Mouse (Mus musculus) forebrain, embryonic 13.5 days (tissue): Measurements from ENCODE around the gene Rbm33. TPM values are rescaled to one million over a fixed set of nuclear protein-coding genes. Genes with fewer than 3 reads are reported as not detected.

Experiments used
- ATAC-seq: fragments of 200-750 bp; cut with Nextera tagmentation; 2 replicates; pipeline ENCODE4 v1.8.0; 2017
- H3K27ac ChIP-seq: fragments of 300-500 bp; sonication (generic); 2 replicates; pipeline ENCODE4 v1.5.1; 2015; ENCODE audit warnings: inconsistent platforms, mild to moderate bottlenecking, moderate library complexity
- H3K27me3 ChIP-seq: fragments of 300-500 bp; sonication (generic); 2 replicates; pipeline ENCODE4 v1.6.1; 2015; ENCODE audit warnings: mild to moderate bottlenecking, inconsistent platforms
- H3K36me3 ChIP-seq: fragments of 300-500 bp; sonication (generic); 2 replicates; pipeline ENCODE4 v1.6.1; 2015; ENCODE audit warnings: mild to moderate bottlenecking, inconsistent platforms; ENCODE audit not compliant: poor library complexity, severe bottlenecking
- H3K4me1 ChIP-seq: fragments of 300-500 bp; sonication (generic); 2 replicates; pipeline ENCODE4 v1.6.1; 2015; ENCODE audit warnings: inconsistent platforms
- H3K4me2 ChIP-seq: fragments of 300-500 bp; sonication (generic); 2 replicates; pipeline ENCODE4 v1.6.1; 2015; ENCODE audit warnings: inconsistent platforms, mild to moderate bottlenecking, moderate library complexity
- H3K4me3 ChIP-seq: fragments of 300-500 bp; sonication (generic); 2 replicates; pipeline ENCODE4 v1.5.1; 2015; ENCODE audit warnings: mild to moderate bottlenecking, inconsistent platforms
- H3K9ac ChIP-seq: fragments of 300-500 bp; sonication (generic); 2 replicates; pipeline ENCODE4 v1.6.1; 2015; ENCODE audit warnings: mild to moderate bottlenecking, inconsistent platforms
- H3K9me3 ChIP-seq: fragments of 300-500 bp; sonication (generic); replicated peaks from 2 replicates; pipeline ENCODE4 v1.6.1; 2016; ENCODE audit warnings: inconsistent platforms
- WGBS: fragments of 180-500 bp; shearing (Covaris S2); methylation state at CpG from one replicate; pipeline ENCODE4 v1.1.7; 2015; 5-methylcytosine and 5-hydroxymethylcytosine counted together
- polyA plus RNA-seq: library from polyadenylated mRNA; unstranded; fragments of >200 nt; fragmentation: Nextera tagmentation; extraction: Ambion mirVana; gene quantifications from 2 replicates; pipeline ENCODE4 v1.2.1, GENCODE M21; 2015

Rbm33 gene
- polyA plus RNA-seq, 1 experiment from 2014 or later = 21.1 TPM

DNA sequence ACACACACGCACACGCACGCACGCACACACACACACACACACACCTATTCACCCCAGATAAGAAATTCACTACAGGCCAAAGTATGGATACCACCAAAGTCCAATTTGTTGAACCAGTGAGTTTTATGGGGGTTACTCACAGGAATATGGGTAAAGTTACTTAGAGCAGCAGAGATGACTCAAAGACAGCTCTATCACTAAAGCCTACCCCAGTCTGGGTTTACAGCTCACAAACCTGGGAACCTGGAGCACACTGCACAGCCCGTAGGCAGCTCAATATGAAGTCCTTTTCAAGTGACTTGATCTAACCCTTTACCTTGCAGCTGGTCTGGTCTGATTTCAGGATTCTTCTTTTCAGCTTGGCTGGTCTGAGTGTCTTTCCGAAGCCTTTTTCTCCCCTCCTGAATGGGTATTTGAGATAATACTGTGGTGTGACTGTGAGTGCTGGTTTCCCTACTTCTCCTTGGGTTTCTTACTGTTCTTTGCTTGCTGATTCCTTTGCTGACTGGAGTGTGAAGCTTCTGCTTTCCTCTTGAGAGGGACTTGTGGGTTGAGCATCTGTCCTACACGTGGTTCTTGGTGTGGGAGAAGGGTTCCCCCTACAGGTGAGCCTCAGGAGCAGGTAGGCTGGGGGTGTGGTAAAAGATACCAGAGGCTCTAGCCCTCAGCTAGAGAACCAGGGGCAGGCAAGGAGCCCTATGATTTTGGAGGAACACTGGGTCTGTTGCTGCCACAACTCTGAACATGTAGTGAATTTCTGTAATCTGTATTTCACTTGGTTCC lies 12.3 kb downstream of the Rbm33 start:
- no peaks in the 10 kb centered on the region for H3K9me3 ChIP-seq
- 72% methylated on average over 7 of the region's 7 CpGs for WGBS

DNA sequence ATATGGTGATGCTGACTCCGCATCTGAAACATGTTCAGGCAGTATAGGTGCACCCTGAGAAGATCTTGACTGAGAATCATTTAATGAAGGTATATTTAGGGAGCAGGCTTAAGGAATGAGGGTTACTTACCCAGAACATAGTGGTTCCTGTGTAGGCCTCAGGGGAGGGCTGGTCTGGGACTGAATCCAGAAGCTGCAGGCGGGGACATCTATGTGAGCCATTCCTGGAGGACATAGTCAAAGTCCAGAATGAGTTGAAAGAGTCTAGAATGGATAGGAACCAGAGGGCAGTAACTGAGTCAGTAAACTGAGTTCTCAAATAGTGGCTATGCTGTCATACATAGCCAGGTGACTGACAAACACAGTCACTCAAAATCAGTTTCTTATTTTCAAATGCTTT lies 16.8 kb downstream of the Rbm33 start:
- 85% methylated on average over 2 of the region's 2 CpGs for WGBS
- Histone ChIP-seq H3K27me3 (no peaks in the 10 kb centered on the region), H3K9ac (no peak overlapping the region), H3K36me3 (peaks cover 61% of the 10 kb centered on the region), H3K4me3 (no peak overlapping the region), H3K4me2 (no peak overlapping the region), H3K4me1 (no peaks in the 10 kb centered on the region), H3K9me3 (no peaks in the 10 kb centered on the region), H3K27ac (no peak overlapping the region)
- no peak for ATAC-seq

More for the DNA sequence above, 12.3 kb downstream of the Rbm33 start:
- Histone ChIP-seq H3K4me2 (no peak overlapping the region), H3K27me3 (no peaks in the 10 kb centered on the region), H3K36me3 (peaks cover 26% of the 10 kb centered on the region; the same call in 1 of the 2 replicates), H3K9ac (no peak overlapping the region), H3K4me1 (peaks cover 25% of the 10 kb centered on the region; the same call in 1 of the 2 replicates), H3K27ac (no peak overlapping the region), H3K4me3 (no peak overlapping the region)
- ATAC-seq = no peak

DNA sequence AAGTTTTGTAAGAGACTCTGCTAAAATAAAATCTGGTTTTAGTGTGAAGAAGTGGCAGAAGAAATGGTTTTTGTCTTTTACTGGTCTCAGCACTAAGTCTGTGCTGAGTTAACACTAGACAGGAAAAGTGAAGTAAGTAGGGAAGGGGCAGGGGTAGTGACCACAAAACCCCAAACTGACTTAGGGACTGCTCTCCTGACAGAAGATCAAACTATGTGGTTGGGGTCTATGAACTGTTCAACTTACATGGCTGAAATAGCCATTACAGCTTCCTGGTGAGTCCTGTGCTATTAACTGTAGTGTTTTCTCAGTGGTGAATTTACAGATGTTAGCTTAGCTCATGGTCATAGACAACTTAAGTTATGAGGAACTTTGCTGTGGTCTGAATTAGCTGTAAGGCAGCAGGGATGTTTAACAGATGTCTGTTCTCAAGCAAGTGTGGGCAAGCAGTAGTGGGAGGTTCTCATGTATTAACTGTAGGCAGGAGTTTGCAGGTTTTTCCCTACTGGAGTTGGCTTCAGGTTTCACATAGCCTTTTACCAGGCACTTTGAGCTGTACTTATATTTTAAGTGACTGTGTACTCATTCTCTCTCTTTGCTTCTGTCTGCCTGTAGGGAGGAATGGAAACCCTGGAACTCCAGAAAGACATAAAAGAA lies 35.1 kb downstream of the Rbm33 start:
- no peaks in the 10 kb centered on the region for H3K4me1 ChIP-seq
- peaks cover 54% of the 10 kb centered on the region for H3K36me3 ChIP-seq

DNA sequence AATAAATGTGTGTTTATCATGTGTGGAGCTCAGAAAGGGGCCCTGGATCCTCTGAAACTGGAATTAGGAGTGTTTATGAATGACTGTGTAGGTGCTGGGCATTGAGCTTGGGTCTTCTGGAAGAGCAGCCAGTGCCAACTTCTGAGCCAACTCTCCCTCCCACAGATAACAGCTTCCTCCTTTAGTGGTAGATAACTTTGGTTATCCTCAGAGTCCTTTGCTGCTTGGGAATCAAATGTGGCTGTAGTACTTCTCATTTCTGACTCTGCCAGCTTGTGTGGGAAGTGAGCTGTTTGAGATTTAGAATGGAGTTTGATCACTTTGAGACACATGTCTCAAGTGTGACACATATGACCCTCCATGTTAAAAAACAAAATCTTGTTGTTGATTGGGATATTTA lies 38.7 kb downstream of the Rbm33 start:
- no peak overlapping the region for H3K9ac ChIP-seq
- no peak overlapping the region for H3K4me3 ChIP-seq
- no peaks in the 10 kb centered on the region for H3K27me3 ChIP-seq
- no peak for ATAC-seq
- H3K9me3 ChIP-seq = no peaks in the 10 kb centered on the region
- H3K4me2 ChIP-seq = no peak overlapping the region
- no peak overlapping the region for H3K27ac ChIP-seq
- peaks cover 62% of the 10 kb centered on the region for H3K36me3 ChIP-seq
- peaks cover 4% of the 10 kb centered on the region for H3K4me1 ChIP-seq

More for the DNA sequence above, 35.1 kb downstream of the Rbm33 start:
- H3K9me3 ChIP-seq = no peaks in the 10 kb centered on the region
- H3K9ac ChIP-seq = no peak overlapping the region
- H3K27ac ChIP-seq = no peak overlapping the region
- no peaks in the 10 kb centered on the region for H3K27me3 ChIP-seq
- H3K4me2 ChIP-seq = no peak overlapping the region
- H3K4me3 ChIP-seq = no peak overlapping the region
- ATAC-seq = no peak

DNA sequence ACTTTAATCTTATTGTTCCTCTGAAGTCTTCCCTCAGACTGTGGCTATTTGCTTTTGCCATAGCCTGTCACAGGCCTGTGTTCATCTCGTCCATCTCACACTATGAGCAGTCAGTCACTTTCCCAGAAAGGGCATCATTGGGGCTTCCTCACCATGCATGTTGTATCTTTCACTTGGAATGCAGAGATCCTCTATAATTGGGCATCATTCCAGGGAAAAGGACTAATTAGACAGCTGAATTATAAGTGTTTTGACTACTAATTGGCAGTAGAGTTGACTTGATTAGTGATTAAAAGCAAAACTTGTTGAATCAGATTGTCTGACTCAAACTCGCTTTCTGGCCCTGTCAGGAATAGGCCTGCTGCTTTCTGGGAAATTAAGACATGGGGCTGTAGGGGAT lies 43.8 kb downstream of the Rbm33 start:
- Histone ChIP-seq H3K27ac (no peak overlapping the region), H3K4me1 (peaks cover 11% of the 10 kb centered on the region), H3K27me3 (no peaks in the 10 kb centered on the region), H3K36me3 (peaks cover 75% of the 10 kb centered on the region), H3K4me3 (no peak overlapping the region), H3K9ac (no peak overlapping the region), H3K9me3 (no peaks in the 10 kb centered on the region), H3K4me2 (no peak overlapping the region)
- 43% methylated on average over 2 of the region's 2 CpGs for WGBS
- peak; percentile 41; the same call in 1 of the 2 replicates for ATAC-seq

DNA sequence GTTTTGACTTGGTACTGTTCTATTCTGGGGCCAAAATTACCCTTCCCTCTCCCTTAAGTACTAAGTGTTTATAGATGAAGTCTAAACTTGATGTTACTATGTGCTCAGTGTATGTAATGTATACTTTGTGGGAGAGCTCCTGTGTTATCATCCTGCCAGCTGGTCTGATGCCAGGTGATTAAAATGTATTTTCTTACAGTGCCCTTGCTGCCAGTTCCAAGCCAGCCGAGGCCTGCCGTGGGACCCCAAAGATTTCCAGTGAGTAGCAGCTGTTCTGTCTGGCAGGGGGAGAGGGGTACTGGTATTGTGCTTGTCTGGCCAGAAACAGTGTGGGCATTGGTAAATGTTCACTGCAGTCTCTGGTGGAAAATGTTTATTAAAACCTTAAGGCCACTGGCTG lies 51.1 kb downstream of the Rbm33 start:
- Histone ChIP-seq H3K4me3 (no peak overlapping the region), H3K9me3 (no peaks in the 10 kb centered on the region), H3K27me3 (no peaks in the 10 kb centered on the region), H3K4me2 (no peak overlapping the region), H3K36me3 (peaks cover 52% of the 10 kb centered on the region), H3K9ac (no peak overlapping the region), H3K27ac (peak overlapping the region; percentile 66; the same call in 1 of the 2 replicates), H3K4me1 (peaks cover 14% of the 10 kb centered on the region)
- peak; percentile 94 for ATAC-seq
- WGBS = 39% methylated on average over 2 of the region's 2 CpGs

DNA sequence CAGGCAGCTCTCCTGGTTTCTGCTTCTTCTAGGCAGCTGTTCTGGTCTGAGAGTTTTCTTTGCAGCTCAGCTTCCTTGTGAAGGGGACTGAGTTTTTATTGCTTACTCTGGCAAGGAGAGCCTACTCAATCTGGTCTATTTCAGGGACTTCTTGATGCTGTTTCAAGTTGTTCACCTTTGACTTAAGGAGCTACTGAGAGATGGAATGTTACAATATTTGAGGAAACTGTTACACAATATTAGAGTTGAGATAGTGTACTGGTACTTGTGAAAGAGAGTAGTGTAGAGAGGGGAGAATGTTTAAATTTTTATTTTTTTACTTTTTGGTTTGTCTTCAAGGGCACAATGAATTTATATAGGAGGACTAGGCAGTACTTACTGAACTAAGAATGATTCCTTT lies 53.9 kb downstream of the Rbm33 start:
- Histone ChIP-seq H3K9ac (no peak overlapping the region), H3K36me3 (peaks cover 25% of the 10 kb centered on the region), H3K27ac (no peak overlapping the region), H3K4me2 (no peak overlapping the region), H3K4me3 (no peak overlapping the region), H3K4me1 (peaks cover 34% of the 10 kb centered on the region), H3K27me3 (no peaks in the 10 kb centered on the region), H3K9me3 (no peaks in the 10 kb centered on the region)
- ATAC-seq = no peak

DNA sequence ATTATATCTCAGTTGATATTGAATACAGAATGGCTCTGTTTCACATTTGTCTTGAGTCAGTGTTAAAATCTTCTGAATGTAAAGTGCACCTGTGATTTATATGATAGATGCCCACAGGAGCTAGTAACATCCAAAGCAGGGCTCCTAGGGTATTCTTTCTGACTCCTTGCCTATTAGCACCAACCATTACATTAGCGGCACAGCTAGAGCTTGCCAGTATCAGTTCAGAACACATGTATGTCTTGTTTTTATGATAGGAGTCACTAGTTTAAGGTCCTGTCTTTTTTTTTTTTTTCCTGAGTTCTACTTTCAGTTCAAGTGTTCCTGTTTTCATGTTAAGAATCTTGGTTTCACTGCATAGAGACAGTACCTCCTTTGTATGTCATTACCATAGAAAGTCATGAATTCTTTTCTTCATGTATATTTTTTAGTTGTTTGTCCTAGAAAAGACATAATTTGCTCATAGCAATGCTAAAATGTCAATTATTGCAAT lies 55.3 kb downstream of the Rbm33 start:
- Histone ChIP-seq H3K9me3 (no peaks in the 10 kb centered on the region), H3K36me3 (peaks cover 22% of the 10 kb centered on the region), H3K9ac (no peak overlapping the region), H3K4me2 (no peak overlapping the region), H3K4me3 (no peak overlapping the region), H3K27ac (no peak overlapping the region), H3K27me3 (no peaks in the 10 kb centered on the region), H3K4me1 (peaks cover 32% of the 10 kb centered on the region)
- ATAC-seq = no peak
- WGBS = 94% methylated on average over 1 of the region's 1 CpGs

DNA sequence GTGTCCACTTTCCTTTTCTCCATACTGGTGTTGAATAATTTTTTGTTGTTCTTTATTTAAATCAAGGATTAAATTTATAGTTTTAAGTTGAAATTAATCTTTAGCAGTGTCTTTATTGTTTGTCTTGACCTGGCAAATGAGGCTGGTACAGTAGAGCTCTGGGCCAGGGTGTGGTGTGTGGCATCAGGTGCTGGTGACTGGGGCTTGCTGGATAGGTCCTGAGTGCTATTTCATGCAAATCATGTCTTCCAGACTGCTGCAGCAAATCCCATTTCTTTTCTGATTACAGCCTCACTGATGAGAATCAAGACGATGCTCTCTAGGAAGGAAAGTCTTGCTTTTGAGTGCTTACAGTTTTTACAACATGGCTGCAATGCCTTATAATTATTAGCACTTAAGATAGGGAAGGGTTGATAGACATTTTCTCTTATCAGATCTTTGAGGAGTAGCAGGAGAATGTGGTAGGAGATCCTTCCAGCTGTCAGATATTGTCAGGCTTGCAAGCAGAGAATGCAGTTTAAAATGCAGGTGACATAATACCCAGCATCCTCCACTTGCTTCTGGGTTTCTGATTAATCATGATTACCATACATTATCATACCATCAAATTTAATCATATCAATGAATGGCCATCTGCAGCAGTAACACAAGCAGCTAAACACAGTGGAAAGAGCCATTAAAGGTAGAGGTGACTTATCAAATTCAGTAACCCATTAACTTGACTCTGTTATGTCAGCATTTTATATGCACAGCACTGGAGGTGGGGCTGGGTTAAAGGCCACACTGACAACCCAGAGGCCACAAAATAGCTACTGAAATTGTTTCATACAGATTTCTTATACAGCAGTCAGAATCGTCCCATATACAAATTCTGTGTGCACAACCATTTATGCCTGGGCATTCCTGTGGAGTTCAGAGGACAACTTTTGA lies 56.8 kb downstream of the Rbm33 start:
- WGBS = 76% methylated on average over 2 of the region's 2 CpGs
- peaks cover 20% of the 10 kb centered on the region for H3K4me1 ChIP-seq
- H3K4me2 ChIP-seq = no peak overlapping the region
- no peak overlapping the region for H3K9ac ChIP-seq
- no peaks in the 10 kb centered on the region for H3K27me3 ChIP-seq
- H3K4me3 ChIP-seq = no peak overlapping the region
- peak; percentile 27; the same call in 1 of the 2 replicates for ATAC-seq
- H3K9me3 ChIP-seq = no peaks in the 10 kb centered on the region
- no peak overlapping the region for H3K27ac ChIP-seq
- H3K36me3 ChIP-seq = peaks cover 25% of the 10 kb centered on the region

DNA sequence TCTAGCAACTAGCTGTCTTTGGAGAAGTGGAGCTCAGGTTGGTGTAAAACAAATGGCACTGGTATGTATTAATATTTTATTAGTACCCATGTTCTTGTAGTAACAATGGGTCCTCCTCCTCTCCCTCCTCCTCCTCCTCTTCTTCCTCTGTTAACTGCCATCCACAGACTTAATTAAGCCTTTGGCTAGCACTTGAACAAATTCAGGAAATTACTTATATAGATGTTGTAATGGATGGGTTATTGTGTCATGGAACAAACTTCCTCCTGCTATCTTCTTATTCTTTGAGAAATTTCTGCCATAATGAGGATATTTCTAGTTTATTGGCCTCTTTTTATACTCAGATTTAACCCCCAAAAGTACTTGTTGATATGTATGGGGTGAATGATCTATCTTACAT lies 60.4 kb downstream of the Rbm33 start:
- Histone ChIP-seq H3K4me1 (peaks cover 20% of the 10 kb centered on the region), H3K4me2 (no peak overlapping the region), H3K27ac (no peak overlapping the region), H3K4me3 (no peak overlapping the region), H3K36me3 (peaks cover 38% of the 10 kb centered on the region), H3K9ac (no peak overlapping the region), H3K27me3 (no peaks in the 10 kb centered on the region), H3K9me3 (no peaks in the 10 kb centered on the region)
- no peak for ATAC-seq

DNA sequence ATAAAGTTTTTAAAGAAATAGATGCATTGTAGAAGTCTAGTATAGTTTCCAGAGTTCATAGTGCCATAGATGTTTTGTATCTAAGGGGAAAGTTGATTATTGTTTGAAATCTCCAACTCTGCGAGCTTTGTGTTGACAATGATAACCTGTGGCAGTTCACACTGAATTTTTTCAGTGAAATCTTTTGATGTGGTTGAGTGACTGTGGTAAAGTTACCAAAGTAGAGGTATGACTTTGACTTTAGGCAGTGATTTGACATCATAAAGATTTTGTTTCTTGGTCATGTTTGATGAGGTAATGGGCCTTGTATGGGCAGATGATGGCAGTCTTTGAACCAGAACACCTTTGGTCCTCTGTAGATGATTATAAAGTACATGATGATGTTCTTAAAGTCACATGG lies 65.4 kb downstream of the Rbm33 start:
- no peak for ATAC-seq
- Histone ChIP-seq H3K4me2 (no peak overlapping the region), H3K9ac (no peak overlapping the region), H3K4me1 (no peaks in the 10 kb centered on the region), H3K4me3 (no peak overlapping the region), H3K27ac (no peak overlapping the region), H3K9me3 (no peaks in the 10 kb centered on the region), H3K27me3 (no peaks in the 10 kb centered on the region), H3K36me3 (peaks cover 50% of the 10 kb centered on the region)
- WGBS = 98% methylated on average over 1 of the region's 1 CpGs

DNA sequence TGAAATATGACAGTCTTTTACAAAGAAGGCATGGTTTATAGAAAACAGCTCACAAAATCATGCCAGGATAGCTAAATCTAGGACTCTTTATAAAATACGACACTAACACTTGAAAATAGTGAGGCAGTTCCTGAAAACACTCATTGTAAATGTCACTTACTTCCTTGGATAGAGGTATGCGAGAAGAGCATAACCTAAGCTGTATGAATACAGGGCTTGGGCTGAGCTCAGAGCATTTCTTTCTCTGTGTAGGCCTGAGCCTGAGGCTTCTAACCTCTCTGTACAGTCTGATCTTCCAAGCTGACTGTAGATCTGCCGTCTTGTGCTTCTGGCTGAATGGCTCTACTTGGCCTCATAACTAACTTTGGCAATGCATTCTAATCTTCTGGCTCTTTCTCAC lies 69.9 kb downstream of the Rbm33 start:
- no peak for ATAC-seq
- Histone ChIP-seq H3K9ac (no peak overlapping the region), H3K4me1 (no peaks in the 10 kb centered on the region), H3K9me3 (no peaks in the 10 kb centered on the region), H3K4me3 (no peak overlapping the region), H3K4me2 (no peak overlapping the region), H3K27me3 (no peaks in the 10 kb centered on the region), H3K36me3 (peaks cover 61% of the 10 kb centered on the region), H3K27ac (no peak overlapping the region)
- WGBS = 93% methylated on average over 3 of the region's 3 CpGs
